Mouse (Mus musculus): Measurements from ENCODE around the gene Megf9. TPM values are rescaled to one million over a fixed set of nuclear protein-coding genes. Genes with fewer than 3 reads are reported as not detected.

Megf9 gene
- 3.7 and 4.7 TPM in 2 replicates for polyA plus RNA-seq (2016; fragmentation: Nextera tagmentation; extraction: Ambion mirVana)

- Histone ChIP-seq H3K27ac (peak within 1 kb of the TSS; percentile 69), H3K9me3 (replicated peaks) (no peaks in the 10 kb centered on the region), H3K27me3 (replicated peaks) (no peaks in the 10 kb centered on the region), H3K36me3 (no peaks in the 10 kb centered on the region), H3K9ac (peak within 1 kb of the TSS; percentile 91), H3K4me1 (peaks cover 43% of the 10 kb centered on the region), H3K4me2 (peak within 1 kb of the TSS; percentile 98), H3K4me3 (peak within 1 kb of the TSS; percentile 91)
- ATAC-seq, result peak; percentile 97
- WGBS (ENCODE audit: insufficient replicate concordance), result under 1% methylated on average over 44 of the region's 46 CpGs
Measured at GRCm38 (mm10) chr4:70534891-70535269, at the start of gene Megf9. TSS of gene Megf9 (minus strand) at chr4:70534995.

- H3K9me3 ChIP-seq (replicated peaks), result no peaks in the 10 kb centered on the region
- ATAC-seq, result no peak
- H3K27me3 ChIP-seq (replicated peaks), result no peaks in the 10 kb centered on the region
- WGBS (ENCODE audit: insufficient replicate concordance), result 43% methylated on average over 3 of the region's 3 CpGs
- H3K36me3 ChIP-seq, result no peaks in the 10 kb centered on the region
- H3K4me1 ChIP-seq, result no peaks in the 10 kb centered on the region
- no peak overlapping the region for H3K4me3 ChIP-seq
- no peak overlapping the region for H3K9ac ChIP-seq
- no peak overlapping the region for H3K27ac ChIP-seq
- H3K4me2 ChIP-seq, result no peak overlapping the region
Measured at GRCm38 (mm10) chr4:70579654-70580053, 44.9 kb upstream of the Megf9 start.

GRCm38 (mm10) chr4:70578301-70578700 is 43.5 kb upstream of the Megf9 start:
- H3K4me3 ChIP-seq, result no peak overlapping the region
- ATAC-seq, result no peak
- no peak overlapping the region for H3K9ac ChIP-seq
- no peak overlapping the region for H3K4me2 ChIP-seq
- no peaks in the 10 kb centered on the region for H3K4me1 ChIP-seq
- no peaks in the 10 kb centered on the region for H3K9me3 ChIP-seq (replicated peaks)
- WGBS (ENCODE audit: insufficient replicate concordance), result 44% methylated on average over 3 of the region's 3 CpGs
- H3K27me3 ChIP-seq (replicated peaks), result no peaks in the 10 kb centered on the region
- no peak overlapping the region for H3K27ac ChIP-seq
- no peaks in the 10 kb centered on the region for H3K36me3 ChIP-seq

GRCm38 (mm10) chr4:70576096-70576495 is 41.3 kb upstream of the Megf9 start:
- Histone ChIP-seq H3K36me3 (no peaks in the 10 kb centered on the region), H3K4me3 (no peak overlapping the region), H3K4me1 (no peaks in the 10 kb centered on the region), H3K4me2 (no peak overlapping the region), H3K27ac (no peak overlapping the region), H3K27me3 (replicated peaks) (no peaks in the 10 kb centered on the region), H3K9ac (no peak overlapping the region), H3K9me3 (replicated peaks) (no peaks in the 10 kb centered on the region)
- ATAC-seq, result no peak

- Histone ChIP-seq H3K4me1 (no peaks in the 10 kb centered on the region), H3K27me3 (replicated peaks) (no peaks in the 10 kb centered on the region), H3K4me2 (no peak overlapping the region), H3K36me3 (no peaks in the 10 kb centered on the region), H3K9ac (no peak overlapping the region), H3K27ac (no peak overlapping the region), H3K9me3 (replicated peaks) (no peaks in the 10 kb centered on the region), H3K4me3 (no peak overlapping the region)
- 64% methylated on average over 2 of the region's 2 CpGs for WGBS (ENCODE audit: insufficient replicate concordance)
- no peak for ATAC-seq
Measured at GRCm38 (mm10) chr4:70573926-70574325, 39.1 kb upstream of the Megf9 start.

- Histone ChIP-seq H3K9me3 (replicated peaks) (no peaks in the 10 kb centered on the region), H3K27ac (no peak overlapping the region), H3K4me3 (no peak overlapping the region), H3K36me3 (no peaks in the 10 kb centered on the region), H3K4me1 (no peaks in the 10 kb centered on the region), H3K4me2 (no peak overlapping the region), H3K27me3 (replicated peaks) (no peaks in the 10 kb centered on the region), H3K9ac (no peak overlapping the region)
- ATAC-seq, result no peak
- WGBS (ENCODE audit: insufficient replicate concordance), result 36% methylated on average over 2 of the region's 2 CpGs
Measured at GRCm38 (mm10) chr4:70553888-70554287, 19.1 kb upstream of the Megf9 start.

- no peak overlapping the region for H3K27ac ChIP-seq
- ATAC-seq, result no peak
- 63% methylated on average over 5 of the region's 5 CpGs for WGBS (ENCODE audit: insufficient replicate concordance)
Measured at GRCm38 (mm10) chr4:70553230-70553797, 18.5 kb upstream of the Megf9 start.

GRCm38 (mm10) chr4:70552120-70552519 is 17.3 kb upstream of the Megf9 start:
- no peaks in the 10 kb centered on the region for H3K4me1 ChIP-seq
- no peaks in the 10 kb centered on the region for H3K36me3 ChIP-seq
- H3K4me3 ChIP-seq, result no peak overlapping the region
- no peak overlapping the region for H3K9ac ChIP-seq
- WGBS (ENCODE audit: insufficient replicate concordance), result 67% methylated on average over 4 of the region's 4 CpGs
- H3K27me3 ChIP-seq (replicated peaks), result no peaks in the 10 kb centered on the region
- ATAC-seq, result no peak
- no peak overlapping the region for H3K4me2 ChIP-seq
- no peaks in the 10 kb centered on the region for H3K9me3 ChIP-seq (replicated peaks)
- H3K27ac ChIP-seq, result no peak overlapping the region

More at GRCm38 (mm10) chr4:70553230-70553797, 18.5 kb upstream of the Megf9 start:
- H3K9me3 ChIP-seq (replicated peaks), result no peaks in the 10 kb centered on the region
- H3K4me2 ChIP-seq, result no peak overlapping the region
- H3K4me3 ChIP-seq, result no peak overlapping the region
- no peak overlapping the region for H3K9ac ChIP-seq
- H3K27me3 ChIP-seq (replicated peaks), result no peaks in the 10 kb centered on the region
- H3K36me3 ChIP-seq, result no peaks in the 10 kb centered on the region
- H3K4me1 ChIP-seq, result no peaks in the 10 kb centered on the region

GRCm38 (mm10) chr4:70547411-70548148 is 12.8 kb upstream of the Megf9 start:
- ATAC-seq, result no peak
- H3K4me2 ChIP-seq, result no peak overlapping the region
- no peaks in the 10 kb centered on the region for H3K36me3 ChIP-seq
- WGBS (ENCODE audit: insufficient replicate concordance), result 65% methylated on average over 8 of the region's 8 CpGs
- no peaks in the 10 kb centered on the region for H3K27me3 ChIP-seq (replicated peaks)
- no peak overlapping the region for H3K9ac ChIP-seq
- H3K4me3 ChIP-seq, result no peak overlapping the region
- H3K27ac ChIP-seq, result no peak overlapping the region
- H3K9me3 ChIP-seq (replicated peaks), result no peaks in the 10 kb centered on the region
- no peaks in the 10 kb centered on the region for H3K4me1 ChIP-seq

GRCm38 (mm10) chr4:70545869-70546542 is 11.2 kb upstream of the Megf9 start:
- H3K36me3 ChIP-seq, result no peaks in the 10 kb centered on the region
- no peak overlapping the region for H3K4me2 ChIP-seq
- H3K9me3 ChIP-seq (replicated peaks), result no peaks in the 10 kb centered on the region
- WGBS (ENCODE audit: insufficient replicate concordance), result 45% methylated on average over 2 of the region's 2 CpGs
- H3K27ac ChIP-seq, result no peak overlapping the region
- ATAC-seq, result no peak
- no peak overlapping the region for H3K9ac ChIP-seq
- no peaks in the 10 kb centered on the region for H3K27me3 ChIP-seq (replicated peaks)
- H3K4me1 ChIP-seq, result no peaks in the 10 kb centered on the region
- no peak overlapping the region for H3K4me3 ChIP-seq

GRCm38 (mm10) chr4:70544390-70544789 is 9.6 kb upstream of the Megf9 start:
- H3K4me2 ChIP-seq, result no peak overlapping the region
- ATAC-seq, result no peak
- H3K27me3 ChIP-seq (replicated peaks), result no peaks in the 10 kb centered on the region
- H3K4me3 ChIP-seq, result no peak overlapping the region
- H3K27ac ChIP-seq, result no peak overlapping the region
- no peaks in the 10 kb centered on the region for H3K36me3 ChIP-seq
- WGBS (ENCODE audit: insufficient replicate concordance), result 54% methylated on average over 3 of the region's 3 CpGs
- no peaks in the 10 kb centered on the region for H3K4me1 ChIP-seq
- no peaks in the 10 kb centered on the region for H3K9me3 ChIP-seq (replicated peaks)
- H3K9ac ChIP-seq, result no peak overlapping the region

- Histone ChIP-seq H3K27ac (no peak overlapping the region), H3K4me2 (no peak overlapping the region), H3K9ac (no peak overlapping the region), H3K36me3 (no peaks in the 10 kb centered on the region), H3K4me3 (no peak overlapping the region), H3K9me3 (replicated peaks) (no peaks in the 10 kb centered on the region), H3K27me3 (replicated peaks) (no peaks in the 10 kb centered on the region), H3K4me1 (no peaks in the 10 kb centered on the region)
- ATAC-seq, result no peak
- 43% methylated on average over 2 of the region's 2 CpGs for WGBS (ENCODE audit: insufficient replicate concordance)
Measured at GRCm38 (mm10) chr4:70542387-70542786, 7.6 kb upstream of the Megf9 start.
